Mouse (Mus musculus) adipocyte (in vitro differentiated cells): ENCODE data around the gene Olfr600.
"Not testable (repeated sequence)": the region's sequence is repeated elsewhere in the genome, so short reads cannot be mapped to it uniquely, and the experiment has no call there.

ENCODE experiments used
- DNase-seq: peaks from one replicate; pipeline ENCODE4 v3.0.0-alpha.2; 2016; ENCODE audit warnings: low spot score

Gene Olfr600

GRCm38 (mm10) chr7:103349569-103349968 is at the start of gene Olfr600:
Gene Olfr600, minus strand, starts transcription at chr7:103349669.
- no peak for DNase-seq

- no peak for DNase-seq
Measured at GRCm38 (mm10) chr7:103398981-103399380, 49.5 kb upstream of the Olfr600 start.

GRCm38 (mm10) chr7:103397758-103398157 is 48.3 kb upstream of the Olfr600 start:
- no peak for DNase-seq

- no peak for DNase-seq
Measured at GRCm38 (mm10) chr7:103386077-103386476, 36.6 kb upstream of the Olfr600 start, which contains the start of gene Olfr603. Gene Olfr603, minus strand, starts transcription at chr7:103386177.

GRCm38 (mm10) chr7:103362555-103362954 is 13.1 kb upstream of the Olfr600 start, which contains the start of gene Olfr601:
Gene Olfr601, minus strand, starts transcription at chr7:103362655.
- no peak for DNase-seq

- DNase-seq, result no peak
Measured at GRCm38 (mm10) chr7:103335617-103336016, 13.9 kb downstream of the Olfr600 start, which contains the start of gene Olfr599. Gene Olfr599, plus strand, starts transcription at chr7:103335917.

GRCm38 (mm10) chr7:103323268-103323667 is 26.2 kb downstream of the Olfr600 start, which contains the start of gene Olfr598:
Gene Olfr598, plus strand, starts transcription at chr7:103323568.
- DNase-seq, result no peak

GRCm38 (mm10) chr7:103316015-103316414 is 33.5 kb downstream of the Olfr600 start, which contains the start of gene Olfr597:
Gene Olfr597, plus strand, starts transcription at chr7:103316315.
- not testable (repeated sequence) for DNase-seq

GRCm38 (mm10) chr7:103305348-103305747 is 44.1 kb downstream of the Olfr600 start, which contains the start of gene Olfr596:
Gene Olfr596, plus strand, starts transcription at chr7:103305648.
- not testable (repeated sequence) for DNase-seq
